Mouse (Mus musculus) thymus, adult 18-20 months (tissue): ENCODE results near the gene Tdp1.

Experiments used
- DNase-seq, 2 experiments: peaks; one replicate each; pipeline ENCODE4 v3.0.0; 2022; ENCODE audit warnings: mixed read lengths in 2 of 2

Tdp1 gene

DNA sequence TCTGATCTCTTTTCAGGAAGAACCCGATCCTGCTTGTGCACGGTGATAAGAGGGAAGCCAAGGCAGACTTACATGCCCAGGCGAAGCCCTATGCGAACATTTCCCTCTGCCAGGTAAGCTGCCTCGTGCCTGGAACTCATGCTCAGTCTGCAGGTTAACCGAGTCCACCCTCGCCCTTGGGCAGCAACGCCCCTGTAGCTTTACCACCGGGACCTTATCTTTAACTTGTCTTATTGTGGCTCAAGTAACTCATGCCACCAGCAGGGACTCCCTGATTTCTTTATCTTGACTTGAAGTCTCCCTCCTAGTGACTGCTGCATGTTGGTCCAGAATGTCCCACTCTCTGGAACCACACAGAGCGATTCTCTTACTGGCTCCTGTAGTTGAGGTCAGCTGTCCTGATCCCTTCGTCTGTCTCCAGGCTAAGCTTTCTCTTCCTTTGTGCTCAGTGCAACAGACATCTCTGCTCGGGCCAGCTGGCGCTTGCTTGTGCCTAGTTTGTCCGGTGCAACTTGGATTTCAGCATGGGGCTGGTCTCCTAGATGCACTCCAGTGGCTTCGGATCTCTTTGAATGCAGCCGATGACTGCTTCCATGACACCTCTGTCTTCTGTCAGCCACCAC lies 14.0 kb downstream of the Tdp1 start:
- DNase-seq: no peak

DNA sequence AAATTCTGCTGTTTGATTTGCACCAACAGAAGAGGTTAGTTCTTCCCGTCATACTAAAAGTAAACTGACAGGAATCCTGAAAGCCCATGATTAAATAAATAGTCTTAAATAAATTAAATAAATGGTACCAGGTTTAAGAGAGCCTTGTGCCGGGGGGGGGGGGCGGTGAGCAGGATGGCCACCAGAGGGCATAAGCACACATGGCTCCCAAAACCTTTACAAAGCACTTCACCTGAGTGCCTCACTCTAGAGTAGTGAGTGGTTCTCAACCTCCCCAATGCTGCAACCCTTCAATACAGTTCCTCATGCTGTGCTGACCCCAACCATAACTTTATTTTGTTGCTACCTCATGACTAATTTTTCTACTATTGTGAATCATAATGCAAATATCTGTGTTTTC lies 15.7 kb downstream of the Tdp1 start:
- no peak for DNase-seq

DNA sequence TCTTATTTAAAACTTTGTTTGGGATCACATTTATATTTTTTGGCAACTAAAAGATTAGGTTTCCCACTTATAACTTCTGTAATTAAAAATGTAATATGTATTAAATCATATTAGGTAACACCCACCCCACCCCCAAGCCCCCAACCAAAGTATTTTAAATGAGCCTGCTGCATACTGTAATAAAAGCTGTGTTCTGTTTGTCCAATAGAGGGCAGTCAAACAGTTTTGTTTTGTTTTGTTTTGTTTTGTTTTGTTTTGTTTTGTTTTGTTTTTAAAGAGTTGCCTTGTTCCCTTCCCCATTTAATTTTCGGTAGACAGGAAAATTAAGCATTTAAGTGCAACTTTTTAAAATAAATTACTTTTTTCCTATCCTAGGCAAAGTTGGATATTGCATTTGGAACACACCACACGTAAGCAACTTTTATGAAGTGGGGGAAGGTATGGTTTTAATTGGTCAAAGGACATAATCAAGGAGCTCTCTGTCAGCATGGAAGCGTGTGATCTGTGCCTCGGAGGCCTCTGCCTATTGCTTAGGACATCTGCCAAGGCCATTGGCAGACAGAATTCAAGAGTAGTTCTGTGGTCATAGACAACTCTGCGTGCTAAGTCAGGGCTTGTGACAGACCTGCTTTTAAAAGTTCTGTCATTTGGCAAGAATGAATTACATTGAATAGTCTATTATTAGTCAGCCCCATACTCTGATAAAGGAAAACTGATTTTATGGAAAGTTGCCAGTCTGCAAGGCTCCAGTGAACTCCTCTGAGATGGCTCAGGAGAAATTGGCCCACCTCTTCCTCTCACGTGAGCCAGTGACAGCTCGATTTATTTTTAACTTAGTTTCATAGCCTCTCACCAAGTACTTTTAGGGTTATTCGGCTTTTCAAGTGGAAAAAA lies 17.9 kb downstream of the Tdp1 start:
- DNase-seq: no peak

DNA sequence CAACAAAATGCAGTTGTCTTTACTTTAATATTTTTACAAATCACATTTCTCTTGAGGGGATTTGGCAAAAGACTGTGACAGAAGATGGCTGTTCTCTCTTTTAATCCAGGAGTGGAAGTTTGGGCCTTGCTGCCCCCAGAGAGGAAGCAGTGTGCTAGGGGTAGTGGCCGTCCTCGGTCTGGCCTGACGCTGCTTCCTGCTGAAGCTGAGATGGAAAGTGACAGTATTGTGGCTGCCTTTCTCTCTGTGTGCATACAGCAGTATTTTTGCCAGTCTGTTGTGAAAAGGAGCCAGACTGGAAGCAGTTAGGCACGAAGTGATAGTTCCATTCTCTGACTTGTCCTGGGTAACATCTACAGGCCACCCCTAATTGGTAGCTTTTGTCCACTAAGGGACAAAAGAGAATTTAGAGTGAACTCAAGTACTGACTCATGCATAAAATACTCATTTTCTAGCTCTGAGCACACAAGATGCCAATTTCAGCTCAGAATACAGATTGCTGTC lies 18.6 kb downstream of the Tdp1 start:
- DNase-seq: no peak

DNA sequence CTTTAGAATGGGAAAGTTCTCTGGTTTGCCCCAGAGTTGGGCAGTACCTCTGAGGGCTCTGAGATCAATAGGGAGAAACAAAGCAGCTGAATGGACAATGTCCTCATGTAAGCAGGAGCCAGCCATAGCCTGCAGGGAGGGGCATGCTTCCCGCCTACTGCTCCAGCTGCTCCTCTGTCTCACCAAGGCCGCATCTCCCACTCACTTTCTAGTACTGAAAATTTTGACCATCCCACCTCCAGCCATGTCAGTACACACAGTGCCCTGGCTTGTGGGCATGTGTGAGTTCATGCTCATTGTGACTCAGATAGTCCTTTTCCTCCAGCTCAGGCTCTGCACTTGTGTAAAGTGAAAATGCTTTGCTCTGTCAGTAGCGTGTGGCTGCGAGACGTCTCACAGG lies 20.2 kb downstream of the Tdp1 start:
- DNase-seq: no peak

DNA sequence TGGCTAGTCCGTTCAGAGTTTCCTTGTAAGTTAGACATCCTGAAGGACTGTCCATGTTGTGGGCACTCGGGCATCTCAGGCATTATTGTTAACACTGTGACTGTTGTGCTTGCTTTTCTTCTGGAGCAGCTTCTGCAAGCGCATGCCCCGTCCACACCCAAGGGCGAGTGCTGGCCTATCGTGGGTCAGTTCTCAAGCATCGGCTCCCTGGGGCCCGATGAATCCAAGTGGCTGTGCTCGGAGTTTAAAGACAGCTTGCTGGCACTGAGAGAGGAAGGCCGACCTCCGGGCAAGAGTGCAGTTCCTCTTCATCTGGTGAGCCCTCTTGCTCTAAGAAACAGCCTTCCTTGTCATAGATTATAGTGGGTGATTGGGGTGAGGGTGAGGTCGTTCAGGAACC lies 27.1 kb downstream of the Tdp1 start:
- no peak for DNase-seq

DNA sequence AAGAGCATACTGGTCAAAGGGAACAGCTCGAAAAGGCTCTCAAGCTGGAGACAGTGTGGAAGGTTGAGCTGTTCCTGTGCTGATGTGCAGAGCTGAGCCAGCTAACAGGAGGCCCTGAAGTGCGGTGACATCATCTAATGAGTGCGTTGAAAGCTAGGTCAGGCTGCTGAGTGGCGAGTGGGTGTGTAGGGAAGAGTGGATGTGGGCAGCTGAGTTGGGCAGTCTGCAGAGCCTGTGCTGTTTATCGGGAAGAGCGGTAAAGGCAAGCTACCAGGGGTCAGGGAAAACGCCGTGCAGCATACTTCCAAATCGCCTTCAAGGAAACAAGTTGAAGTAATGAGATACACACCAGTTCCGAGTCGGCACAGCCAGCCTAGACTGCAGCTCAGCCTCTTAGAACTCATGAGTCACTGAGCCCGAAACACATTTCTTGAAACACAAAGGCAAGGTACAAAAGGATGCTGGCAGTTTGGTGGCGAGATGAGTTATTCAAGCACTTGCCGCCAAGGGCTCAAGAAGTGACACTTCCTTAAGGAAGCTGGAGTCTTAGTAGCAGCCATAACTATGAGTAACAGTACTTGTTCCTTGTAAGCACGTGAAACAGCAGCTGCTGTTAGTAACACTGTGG lies 33.6 kb downstream of the Tdp1 start:
- no peak for DNase-seq

DNA sequence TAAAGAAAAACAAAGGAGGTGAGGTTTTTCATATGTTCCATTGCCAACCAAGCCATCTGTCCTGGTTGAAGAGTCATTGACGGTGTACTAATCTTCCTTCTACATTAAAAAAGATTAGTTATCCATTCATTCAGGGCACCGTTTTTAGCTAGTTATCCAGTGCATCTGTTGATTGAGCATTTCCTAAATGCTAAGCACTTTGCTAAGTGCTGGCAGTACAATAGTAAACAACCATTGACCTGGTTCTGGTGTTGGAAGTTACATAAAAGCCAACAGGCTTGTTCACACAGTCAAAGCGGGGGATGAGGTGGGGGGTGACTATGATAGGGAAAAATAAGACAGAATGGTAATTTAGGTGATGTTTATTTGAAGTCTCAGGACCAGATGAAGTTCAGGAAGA lies 35.3 kb downstream of the Tdp1 start:
- no peak for DNase-seq

DNA sequence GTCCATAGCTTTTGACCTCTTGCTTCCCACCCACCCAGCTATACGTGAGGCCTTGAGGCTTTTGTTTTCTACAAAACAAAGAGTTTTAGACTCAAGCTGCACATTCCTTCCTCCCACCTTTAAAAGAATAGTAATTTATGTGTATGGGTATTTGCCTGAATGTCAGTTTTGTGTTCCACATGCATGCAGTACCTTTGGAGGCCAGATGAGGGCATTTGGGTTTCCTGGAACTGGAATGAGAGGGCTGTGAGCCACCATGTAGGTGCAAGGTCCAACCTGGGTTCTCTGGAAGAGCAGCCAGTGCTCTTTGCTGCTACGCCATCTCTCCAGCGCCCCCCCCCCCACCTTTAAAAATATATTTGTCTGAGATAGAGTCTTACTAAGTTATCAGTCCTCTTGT lies 36.7 kb downstream of the Tdp1 start:
- no peak for DNase-seq

DNA sequence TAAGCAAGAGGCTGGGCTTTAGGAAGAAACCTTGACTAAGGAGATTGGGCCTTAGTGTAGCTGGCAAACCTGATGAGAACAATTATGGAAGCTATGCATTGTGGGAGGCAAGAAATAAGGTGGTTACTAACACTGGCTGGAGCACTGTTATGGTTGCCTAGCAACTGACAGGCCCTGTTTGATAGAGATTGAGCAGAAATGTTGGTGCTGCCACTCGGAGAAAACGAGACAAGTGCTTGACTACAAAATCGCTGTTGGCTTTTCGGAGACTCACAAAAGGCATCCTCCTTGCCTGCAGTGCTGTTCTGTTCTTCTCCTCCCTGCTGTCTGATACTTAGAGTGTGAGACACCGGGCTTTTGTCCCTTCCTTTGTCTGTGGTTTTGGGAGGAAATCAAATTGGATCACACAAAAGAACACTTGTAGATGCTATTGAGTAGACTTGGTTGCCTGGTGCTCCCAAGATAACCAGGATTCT lies 38.9 kb downstream of the Tdp1 start:
- no peak for DNase-seq

DNA sequence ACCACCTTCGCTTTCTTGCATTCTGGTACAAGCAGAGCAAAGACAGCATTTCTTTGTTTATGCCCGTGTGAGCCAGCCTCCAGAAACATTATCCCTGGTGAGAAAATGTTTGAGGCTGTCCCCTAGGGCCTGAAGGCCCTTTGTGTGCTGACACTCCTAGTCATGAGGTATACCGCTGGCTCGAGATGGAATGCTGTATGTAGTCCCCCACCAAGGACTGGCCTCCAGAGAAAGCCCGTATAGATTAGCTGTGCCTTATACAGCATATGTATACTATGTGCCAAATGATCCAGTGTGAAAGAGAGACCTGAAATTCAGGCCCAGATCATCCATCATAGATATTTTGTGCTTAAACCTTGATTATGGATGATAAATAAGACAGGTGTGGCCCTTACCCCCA lies 39.4 kb downstream of the Tdp1 start:
- DNase-seq: no peak

DNA sequence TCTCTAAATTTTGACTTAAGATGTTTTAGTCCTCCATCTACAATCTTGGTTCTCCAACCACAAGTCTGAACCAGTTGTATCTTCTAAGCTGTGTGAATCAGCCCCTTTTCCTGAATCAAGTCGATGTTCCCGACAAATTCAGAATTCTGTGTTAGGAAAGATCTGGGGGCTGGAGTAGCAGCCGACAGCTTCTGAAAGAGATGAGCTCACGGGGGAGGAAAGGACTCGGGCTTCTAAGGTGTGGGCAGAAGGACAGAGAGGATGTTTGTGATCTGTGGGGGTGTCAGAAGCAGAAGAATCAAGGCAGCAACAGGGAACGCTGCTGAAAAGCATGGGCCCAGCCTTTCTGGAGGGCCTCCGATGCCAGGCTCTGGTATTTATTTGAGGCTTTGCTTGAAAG lies 44.0 kb downstream of the Tdp1 start:
- DNase-seq: no peak

DNA sequence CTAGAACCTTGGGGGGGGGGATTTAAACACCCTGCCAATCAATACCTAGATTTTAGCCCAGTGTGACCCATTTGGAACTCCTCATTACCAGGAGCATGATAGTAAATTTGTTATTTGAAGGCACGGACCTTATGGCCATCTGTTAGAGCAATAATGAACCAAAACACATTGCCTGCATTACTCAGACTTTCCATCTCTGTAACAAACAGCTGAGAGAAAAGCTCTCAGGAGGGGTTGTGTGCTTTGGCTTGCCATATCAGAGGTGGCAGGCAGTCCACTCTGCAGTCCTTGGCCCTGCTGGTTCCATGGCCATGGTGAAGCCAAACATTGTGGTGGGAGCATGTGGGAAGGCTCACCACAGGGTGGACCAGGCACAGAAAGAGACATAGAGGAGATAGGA lies 44.8 kb downstream of the Tdp1 start:
- DNase-seq: no peak

DNA sequence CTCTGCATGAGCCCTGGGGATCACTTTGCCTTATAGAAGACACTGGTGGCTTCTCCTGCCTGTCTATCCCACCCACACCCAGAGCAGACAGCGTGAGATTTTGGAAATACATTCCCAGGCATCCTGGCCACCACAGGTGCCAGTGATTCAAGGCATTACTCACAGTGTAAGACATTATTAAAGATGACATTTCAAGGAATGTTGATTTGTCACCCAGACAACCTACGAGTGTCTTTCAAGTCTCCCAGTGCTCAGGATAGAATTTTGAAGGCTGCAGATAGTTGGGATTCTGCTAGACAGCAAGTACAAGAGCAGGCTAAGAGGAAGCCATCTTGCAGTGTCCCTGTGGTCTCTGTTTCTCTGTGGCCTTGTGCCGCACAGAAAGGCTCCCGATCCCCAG lies 47.9 kb downstream of the Tdp1 start:
- no peak for DNase-seq

DNA sequence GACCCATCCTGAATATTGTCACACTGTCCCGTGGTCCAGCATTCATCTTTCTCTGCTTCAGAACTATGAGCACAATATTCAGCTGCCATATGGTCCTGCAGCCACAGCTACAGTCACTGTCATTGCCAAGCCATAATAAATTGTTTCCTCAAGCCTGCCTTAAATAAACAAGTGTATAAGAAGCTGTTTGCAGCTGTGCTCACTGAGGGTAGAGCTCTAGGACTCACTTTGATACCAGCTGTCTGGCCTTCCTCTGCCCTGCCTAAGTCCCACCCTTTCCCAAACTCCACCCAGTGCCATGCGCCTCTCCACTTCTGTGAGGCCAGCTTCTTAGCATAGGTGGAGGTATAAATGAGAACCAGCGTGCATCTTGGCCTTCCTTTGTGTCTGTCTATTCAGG lies 49.3 kb downstream of the Tdp1 start:
- no peak for DNase-seq

DNA sequence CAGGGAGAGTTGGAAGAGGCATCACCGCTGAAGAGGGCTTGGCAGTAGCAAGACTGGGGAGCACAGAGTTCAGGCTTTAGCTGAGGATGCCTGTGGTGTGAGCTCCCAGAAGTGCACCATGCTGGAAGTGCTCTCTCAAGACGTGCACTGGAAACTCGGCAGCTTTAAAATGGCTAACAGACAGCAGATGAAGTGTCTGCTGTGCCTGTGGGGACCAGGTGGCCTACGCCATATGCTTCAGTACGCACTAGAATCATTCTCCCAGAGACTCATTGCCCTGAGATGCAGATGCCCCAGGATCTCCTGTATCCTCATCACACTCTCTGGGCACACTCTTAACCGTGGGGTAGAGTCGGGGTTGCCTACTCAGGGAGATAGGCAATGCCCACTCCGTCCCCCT lies 51.1 kb downstream of the Tdp1 start:
- DNase-seq: no peak

DNA sequence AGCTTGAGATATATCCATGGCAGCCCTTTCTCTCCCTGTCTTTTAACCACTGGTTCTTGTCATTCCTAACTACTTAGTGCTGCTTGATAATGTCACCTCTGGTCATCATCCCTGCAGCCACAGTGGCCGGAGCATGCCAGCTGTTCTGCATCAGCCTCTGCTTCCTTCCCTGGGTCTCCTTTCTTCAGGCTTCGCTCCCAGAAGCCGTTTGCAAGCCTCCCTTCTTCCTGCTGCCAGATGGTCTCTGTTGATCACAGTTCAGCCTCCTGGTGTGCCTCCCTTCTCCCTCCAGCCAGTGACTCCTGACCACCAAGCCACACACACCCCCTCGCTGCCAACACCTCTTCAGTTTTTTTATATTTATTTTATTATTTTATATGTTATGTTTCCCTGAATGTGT lies 54.2 kb downstream of the Tdp1 start:
- DNase-seq: no peak

DNA sequence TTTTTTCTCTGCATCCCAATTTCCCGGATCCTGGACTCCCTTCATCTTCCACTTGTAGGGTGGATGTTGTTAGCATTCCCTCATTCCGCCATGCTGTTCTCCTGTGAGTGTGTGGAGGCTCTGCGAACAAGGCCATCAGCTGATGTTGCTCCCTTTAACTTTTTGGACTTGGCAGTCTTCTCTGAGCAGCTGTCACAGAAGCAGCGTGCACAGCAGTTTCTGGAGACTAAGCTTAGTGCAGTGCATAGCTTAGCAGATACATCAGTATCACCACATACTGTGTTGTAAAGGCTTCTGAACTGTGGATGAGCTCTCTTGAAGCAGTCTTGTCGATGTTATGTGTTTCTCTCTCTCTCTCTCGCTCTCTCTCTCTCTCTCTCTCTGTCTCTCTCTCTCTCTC lies 54.9 kb downstream of the Tdp1 start:
- DNase-seq: no peak

DNA sequence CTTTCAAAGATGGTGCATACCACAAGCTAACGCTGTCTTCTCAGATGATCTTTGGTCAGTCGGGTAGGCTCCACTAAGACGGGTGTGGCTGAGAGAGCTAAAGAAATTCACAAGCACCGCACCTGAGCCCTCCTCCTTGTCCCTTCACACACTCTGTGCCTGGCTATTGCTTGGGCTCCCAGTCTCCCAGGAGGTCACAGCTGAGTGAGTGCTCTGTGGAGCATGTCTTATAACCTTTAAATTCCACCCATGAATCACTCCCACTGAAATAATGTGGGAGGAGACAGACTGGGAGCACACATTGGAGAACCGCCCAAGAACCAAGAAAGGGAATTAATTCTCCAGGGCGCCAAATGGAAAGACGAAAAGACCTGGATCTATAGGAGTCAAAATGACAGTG lies 56.4 kb downstream of the Tdp1 start:
- DNase-seq: no peak

DNA sequence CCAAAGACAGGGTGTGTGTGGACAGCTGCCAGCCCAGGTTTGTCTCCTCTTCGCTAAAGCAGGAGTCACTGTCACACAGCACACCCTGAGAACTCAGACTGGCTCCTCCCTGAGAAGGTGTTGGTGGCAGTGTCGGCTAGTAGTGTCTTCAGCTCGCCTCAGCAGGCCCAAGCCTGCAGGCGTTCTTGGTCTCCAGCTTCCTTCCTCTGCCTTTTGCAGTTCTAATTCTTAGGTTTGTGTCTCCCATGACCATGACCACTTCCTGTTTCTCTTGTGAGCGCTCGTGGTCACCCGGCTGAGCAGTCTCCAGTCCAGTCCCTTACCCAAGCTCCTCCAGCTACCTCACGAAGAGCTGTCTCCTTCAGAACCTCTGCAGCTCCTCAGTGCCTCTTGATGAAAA lies 58.1 kb downstream of the Tdp1 start:
- no peak for DNase-seq

DNA sequence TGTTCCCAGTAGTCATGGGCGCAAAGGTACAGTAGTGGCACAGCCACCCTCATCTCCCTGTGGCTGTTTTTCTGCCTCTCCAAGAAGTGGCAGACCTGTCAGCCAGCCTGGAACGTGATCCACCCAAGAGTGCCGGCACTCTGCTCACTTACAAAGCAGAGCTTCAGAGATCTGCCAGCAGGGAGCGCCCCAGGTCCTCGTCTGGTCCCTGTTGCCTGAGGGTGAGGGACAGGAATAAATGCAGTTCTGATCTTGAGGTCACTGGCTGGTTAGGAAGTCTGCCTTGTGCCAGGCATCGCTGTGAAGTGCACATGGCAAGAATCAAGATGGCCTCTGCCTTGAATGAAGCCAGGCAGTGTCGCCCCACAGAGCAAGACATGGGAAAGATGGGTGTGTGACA lies 68.6 kb downstream of the Tdp1 start:
- DNase-seq: no peak

DNA sequence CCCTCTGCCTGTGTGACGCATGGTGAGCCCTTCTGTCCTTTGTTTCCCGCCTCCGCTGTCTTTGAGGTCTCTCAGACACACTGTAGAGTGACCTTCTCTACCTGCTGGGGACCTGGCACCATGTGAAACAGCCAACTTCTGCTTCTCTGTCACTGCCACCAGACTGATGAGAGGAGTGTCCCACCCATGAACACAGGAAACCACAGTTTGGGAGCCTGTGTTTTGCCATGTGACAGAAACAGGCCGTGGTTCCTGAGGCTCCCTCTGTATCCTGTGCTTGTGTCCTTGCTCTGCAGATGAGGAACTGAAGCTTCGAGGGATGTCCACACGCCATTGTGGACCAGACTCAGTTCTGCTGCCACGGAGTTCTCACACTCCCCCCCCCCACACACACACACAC lies 72.1 kb downstream of the Tdp1 start:
- DNase-seq: no peak

DNA sequence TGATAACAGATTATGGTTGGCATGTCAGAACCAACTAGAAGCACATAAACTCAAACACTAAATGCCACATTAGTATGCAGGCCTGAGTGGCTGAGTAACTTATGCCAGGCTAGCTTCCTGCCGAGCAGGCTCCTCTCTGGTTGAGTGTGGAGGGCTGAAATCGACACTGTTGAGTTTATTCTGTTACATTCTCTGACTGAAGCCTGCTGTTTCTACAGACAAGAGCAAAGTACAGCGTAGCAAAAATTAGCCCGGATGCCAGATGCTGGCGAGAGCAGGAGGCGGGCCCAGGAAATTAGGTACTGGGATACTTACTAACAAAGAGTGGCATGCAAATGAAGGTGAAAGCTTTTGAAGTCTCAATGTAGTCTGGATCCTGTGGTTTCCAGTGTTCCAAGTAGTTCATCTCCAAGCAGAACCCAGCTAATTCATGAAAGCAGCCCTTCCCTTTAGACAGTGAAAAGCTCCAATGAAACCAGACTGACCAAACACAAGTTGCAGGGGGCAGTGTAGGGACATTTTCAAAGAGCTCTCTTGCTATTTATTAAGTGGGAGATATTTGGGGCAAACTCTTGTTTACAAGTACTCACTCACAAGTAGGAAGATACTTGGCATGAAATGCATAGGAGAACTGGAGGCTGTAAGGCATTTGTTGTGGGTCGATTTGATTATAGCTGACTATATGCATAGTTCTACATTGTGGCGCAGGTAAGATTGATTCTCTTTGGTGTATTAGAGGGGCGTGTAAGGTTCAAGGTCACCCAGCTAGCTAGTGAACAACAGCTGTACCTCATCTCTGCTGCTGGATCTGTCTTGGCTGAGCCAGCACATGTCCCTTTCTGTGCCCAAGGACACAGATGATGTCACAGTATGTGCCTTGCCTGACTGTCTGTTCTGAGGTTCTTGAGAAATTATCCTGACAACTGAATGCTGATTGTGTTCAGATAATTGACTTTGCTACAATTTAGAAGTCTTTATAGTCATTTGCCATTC lies 74.0 kb downstream of the Tdp1 start:
- DNase-seq: no peak
